Comparison of ENCODE assay signal across 9 mouse cellular contexts in the genomic region with DNA sequence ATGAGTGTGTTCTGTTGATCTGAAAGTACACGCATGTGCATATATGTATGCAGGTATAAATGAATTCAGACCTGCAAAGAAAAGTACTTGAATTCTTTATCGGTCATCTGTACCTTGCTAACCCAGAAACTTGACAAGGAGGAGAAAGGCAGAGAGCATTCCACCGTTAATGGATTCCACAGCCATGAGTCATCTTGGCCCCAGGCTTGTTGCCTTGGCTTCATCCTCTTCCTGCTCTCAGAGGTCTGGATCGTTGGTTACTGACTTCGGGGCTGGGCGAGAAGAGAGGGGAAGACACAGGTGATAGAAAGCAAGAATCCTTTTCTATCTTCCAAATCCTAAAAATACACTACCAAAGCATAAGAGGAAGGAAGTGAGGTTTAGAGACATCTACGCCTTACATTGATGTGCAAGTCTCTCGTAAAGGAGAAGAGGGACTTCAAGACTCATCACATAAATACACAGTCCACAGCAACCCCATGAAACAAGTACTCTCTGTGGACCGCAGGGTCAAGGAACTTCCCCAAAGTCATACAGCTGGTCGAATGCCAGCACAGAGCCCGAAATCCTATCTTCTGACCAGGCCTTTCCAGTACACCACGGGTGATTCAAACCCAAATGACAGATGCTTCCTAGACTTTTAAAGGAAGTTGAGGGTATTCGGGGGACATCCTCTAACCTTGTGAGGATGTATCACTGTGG. TPM values are rescaled to one million over a fixed set of nuclear protein-coding genes. Genes with fewer than 3 reads are reported as not detected.
DNase-seq lines count a peak whose midpoint lies in the region; ATAC-seq and TF ChIP-seq lines count a peak whose summit lies in the region.
"Had no signal": no experiment of that assay in that cellular context is flagged by ENCODE, and none has a peak within 500 bp of the region (broad histone marks: within the 10 kb centered on the region; RNA-seq: fewer than 3 reads in every experiment).

No protein-coding gene starts in this region.

- H3K9me3 ChIP-seq in intestine, embryonic 15.5 days = no peaks in the 10 kb centered on the region
- H3K9me3 ChIP-seq: liver, embryonic 15.5 days had no signal

- no peak overlapping the region for H3K9ac ChIP-seq in intestine, embryonic 15.5 days
- H3K9ac ChIP-seq: liver, embryonic 15.5 days had no signal

- DNase-seq in 3134 (ENCODE audit: extremely low read depth, insufficient read length, low spot score) = peak; percentile 84
- DNase-seq in R1 (ENCODE audit: low read depth, low spot score) = peak; percentile 91
- peak; percentile 84 for DNase-seq in gastrocnemius, adult 18-20 months (ENCODE audit: low spot score)
- DNase-seq in thymus, adult 2 months = no peak
- no peak for DNase-seq in right cerebral cortex, adult 18-20 months
- DNase-seq in layer of hippocampus, postnatal 25 days (ENCODE audit: extremely low spot score in 1 of 2, low spot score in 1 of 2) = no peak

- no peak for TF ChIP-seq CTCF in thymus, adult 2 months (IDR thresholded peaks at IDR 0.05; ENCODE audit: borderline replicate concordance, control insufficient read depth, extremely low read depth, insufficient read depth, low read length, poor library complexity)

- H3K4me1 ChIP-seq in intestine, embryonic 15.5 days (replicated peaks) = peaks cover 9% of the 10 kb centered on the region; the same call in 1 of the 2 replicates
- no peaks in the 10 kb centered on the region for H3K4me1 ChIP-seq in thymus, adult 2 months (replicated peaks; ENCODE audit: control insufficient read depth, insufficient read depth, low read length)
- H3K4me1 ChIP-seq: liver, embryonic 15.5 days had no signal

- no peak overlapping the region for H3K4me3 ChIP-seq in intestine, embryonic 15.5 days (replicated peaks)
- no peak overlapping the region for H3K4me3 ChIP-seq in thymus, adult 2 months (ENCODE audit: control insufficient read depth, insufficient read depth, low read length)
- H3K4me3 ChIP-seq: liver, embryonic 15.5 days had no signal

- no peak overlapping the region for H3K27ac ChIP-seq in intestine, embryonic 15.5 days
- no peak overlapping the region for H3K27ac ChIP-seq in thymus, adult 2 months (ENCODE audit: control insufficient read depth, insufficient read depth, low read length)
- H3K27ac ChIP-seq: liver, embryonic 15.5 days had no signal

- no peak overlapping the region for H3K4me2 ChIP-seq in intestine, embryonic 15.5 days (replicated peaks)
- H3K4me2 ChIP-seq: liver, embryonic 15.5 days had no signal

- no peak for TF ChIP-seq POLR2A in thymus, adult 2 months (IDR thresholded peaks at IDR 0.05; ENCODE audit: control insufficient read depth, extremely low read depth, insufficient read depth, low read length, poor library complexity)

- WGBS in intestine, embryonic 15.5 days = 54% methylated on average over 13 of the region's 13 CpGs
- WGBS in thymus, adult 2 months = 33% methylated on average over 13 of the region's 13 CpGs

- H3K36me3 ChIP-seq in intestine, embryonic 15.5 days = no peaks in the 10 kb centered on the region
- H3K36me3 ChIP-seq in thymus, adult 2 months (ENCODE audit: control insufficient read depth, insufficient read depth, low read length) = no peaks in the 10 kb centered on the region
- H3K36me3 ChIP-seq: liver, embryonic 15.5 days had no signal

- H3K27me3 ChIP-seq in intestine, embryonic 15.5 days (replicated peaks) = no peaks in the 10 kb centered on the region
- H3K27me3 ChIP-seq in thymus, adult 2 months (ENCODE audit: control insufficient read depth, insufficient read depth, low read length) = no peaks in the 10 kb centered on the region
- H3K27me3 ChIP-seq: liver, embryonic 15.5 days had no signal

- peak; percentile 58; the same call in 1 of the 2 replicates for ATAC-seq in intestine, embryonic 15.5 days
- no peak for ATAC-seq in inflammation-experienced regulatory T-cells, adult 6 months

RNA-seq across cellular contexts. Expression of gene Zfp462, which starts 35.1 kb away (rescaled TPM):
- total RNA-seq in gastrocnemius, adult 18-20 months (2021) = 10 to 100 TPM; 20.8 to 24.5 TPM
- 2.8 and 3.2 TPM in 2 replicates for polyA plus RNA-seq in intestine, embryonic 15.5 days (2015; fragmentation: Nextera tagmentation; extraction: Ambion mirVana)
- polyA plus RNA-seq in inflammation-experienced regulatory T-cells, adult 6 months (2017; shearing (Covaris generic)) = under 1 TPM in 1 of 3 experiments, not detected in 2; 0.07 TPM
- polyA plus RNA-seq in thymus, adult 2 months (2012; rRNA removed) = 1.9 and 2.0 TPM in 2 replicates
- 10 to 100 TPM; 51.4 to 51.9 TPM for total RNA-seq in layer of hippocampus, postnatal 25 days (2021)

Comparison
In these comparisons a context has a peak if more than half of its experiments do, and no peak if none do; other contexts are left out.
1. DNase-seq: peak in 3134 (single experiment), R1 (single experiment) and gastrocnemius, adult 18-20 months (single experiment); none in thymus, adult 2 months (single experiment), right cerebral cortex, adult 18-20 months (single experiment) and layer of hippocampus, postnatal 25 days (0 of 2).